Mouse (Mus musculus) right cerebral cortex, postnatal 25 days (tissue): ENCODE data around the gene Chtf18.
"Not testable (repeated sequence)": the region's sequence is repeated elsewhere in the genome, so short reads cannot be mapped to it uniquely, and the experiment has no call there.

Experiments
- DNase-seq: peaks from one replicate; pipeline ENCODE4 v3.0.0; 2022

Gene Chtf18

DNA sequence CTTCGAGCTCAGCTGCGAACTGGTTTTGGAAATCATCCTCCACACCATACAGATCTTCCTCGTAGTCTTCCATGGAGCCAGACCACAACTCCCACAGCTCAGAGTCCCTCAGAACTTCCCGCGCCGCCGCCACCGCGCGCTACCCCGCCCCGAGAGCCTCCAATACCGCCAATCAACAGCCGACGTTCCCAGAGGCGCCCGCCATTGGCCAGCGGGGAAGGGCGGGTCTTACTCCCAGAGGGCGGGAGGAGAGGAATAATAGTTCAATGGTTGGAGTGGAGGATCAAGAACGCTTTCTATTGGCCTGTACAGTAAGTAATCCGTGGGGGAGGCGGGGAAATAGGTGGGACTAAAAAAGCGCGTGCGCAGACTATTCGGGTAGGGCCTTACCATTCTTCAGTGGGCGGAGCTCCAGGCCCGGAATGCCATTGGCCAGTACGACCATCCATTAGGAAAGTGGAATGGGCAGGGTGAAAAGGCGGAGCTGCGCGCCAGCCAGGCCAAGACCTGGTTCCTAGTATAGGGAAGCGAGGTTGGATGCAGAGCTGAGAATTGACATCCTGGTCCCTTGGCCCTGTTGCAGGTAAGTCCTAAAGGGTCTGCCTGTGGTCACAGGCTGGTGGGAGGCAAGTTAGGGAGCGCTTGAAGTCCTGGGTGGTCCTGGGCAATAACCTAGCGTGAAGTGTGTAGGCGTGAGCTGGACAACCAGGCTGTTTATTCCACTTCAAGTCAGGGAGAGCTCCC is at the start of gene Chtf18, which contains the start of gene Rpusd1:
Gene Chtf18, minus strand, starts transcription at position 155 of the 744 bp plus-strand sequence.
Gene Rpusd1, plus strand, starts transcription at position 406 of the 744 bp plus-strand sequence.
- DNase-seq, result peak; percentile 98

DNA sequence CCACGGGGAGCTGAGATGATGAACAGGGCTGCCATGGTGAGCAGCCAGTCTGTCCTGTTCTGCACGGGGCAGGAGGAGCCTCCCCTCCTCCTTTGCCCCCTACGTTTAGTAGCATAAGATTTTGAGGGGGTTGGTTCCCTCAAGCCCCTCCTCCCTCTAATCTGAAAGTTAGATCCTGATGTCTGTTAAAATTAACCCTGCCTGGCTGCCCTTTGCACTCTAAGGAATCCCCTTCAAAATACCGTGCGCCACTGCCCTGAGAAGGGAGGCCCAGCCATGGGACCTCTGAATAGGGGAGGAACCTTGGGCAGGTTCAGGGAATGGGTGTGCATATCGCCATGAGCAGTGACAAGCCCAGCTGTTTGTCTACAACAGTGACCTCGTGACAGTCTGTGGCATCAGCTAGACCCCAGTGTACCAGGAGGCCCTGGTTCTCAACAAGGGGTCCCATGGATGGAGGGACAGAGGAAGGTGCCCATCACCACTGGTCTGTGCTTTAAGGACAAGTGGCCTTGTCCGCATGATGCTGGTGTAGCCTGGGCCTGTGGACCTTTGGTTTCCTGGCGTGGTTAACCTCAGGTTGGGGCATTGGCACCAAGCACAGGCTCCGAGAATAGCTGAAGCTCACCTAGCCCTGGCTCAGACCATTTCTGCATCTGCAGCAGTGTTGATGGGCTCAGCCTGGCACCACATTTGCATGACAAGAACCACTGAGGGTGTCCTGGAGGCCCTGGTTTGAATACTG is 48.3 kb upstream of the Chtf18 start:
- DNase-seq, result no peak

- peak; percentile 98 for DNase-seq
Observed at GRCm38 (mm10) chr17:25773549-25774120, 46.4 kb upstream of the Chtf18 start, which contains the start of gene Narfl. Narfl (plus strand) TSS chr17:25773776.

DNA sequence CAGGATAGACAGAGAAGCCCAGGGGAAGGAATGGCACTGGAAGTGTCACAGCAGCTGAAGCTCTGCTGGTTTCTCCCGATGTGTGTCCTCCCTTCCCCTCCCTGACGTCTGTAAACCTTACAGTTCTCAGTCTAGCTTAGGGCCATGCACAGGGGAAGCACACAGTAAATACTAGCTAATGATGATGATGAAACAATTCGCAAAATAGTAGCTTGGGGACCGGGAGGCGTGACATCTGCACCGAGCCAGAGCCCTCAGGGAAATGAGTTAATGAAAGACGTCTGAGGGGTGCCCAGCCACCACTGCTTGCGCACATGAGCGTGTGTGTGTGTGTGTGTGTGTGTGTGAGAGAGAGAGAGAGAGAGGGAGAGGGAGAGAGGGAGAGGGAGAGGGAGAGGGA is 42.1 kb upstream of the Chtf18 start:
- DNase-seq, result no peak

GRCm38 (mm10) chr17:25765886-25766285 is 38.7 kb upstream of the Chtf18 start:
- no peak for DNase-seq

- DNase-seq, result no peak
Observed at GRCm38 (mm10) chr17:25762591-25762990, 35.4 kb upstream of the Chtf18 start.

DNA sequence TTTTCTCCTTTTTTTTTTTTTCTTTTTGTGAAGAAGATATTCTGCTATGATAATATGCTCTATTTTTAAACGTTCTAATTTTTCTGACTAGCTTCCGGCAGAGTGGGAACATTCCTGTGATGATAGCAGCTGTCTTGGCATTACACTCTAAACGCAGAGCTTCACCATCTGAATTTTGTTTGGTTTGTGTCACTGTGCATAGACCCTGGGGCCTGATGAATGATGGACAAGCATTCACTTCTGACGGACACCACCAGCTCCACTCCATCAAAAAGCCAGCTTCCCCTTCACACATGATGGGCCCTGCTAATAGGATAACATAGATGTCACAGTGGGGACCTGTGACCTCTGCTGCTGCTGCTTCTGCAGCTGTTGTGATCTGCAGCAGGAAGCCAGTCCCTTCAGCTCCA is 34.3 kb upstream of the Chtf18 start:
- no peak for DNase-seq

GRCm38 (mm10) chr17:25760148-25760547 is 32.9 kb upstream of the Chtf18 start:
- DNase-seq, result no peak

GRCm38 (mm10) chr17:25757691-25758090 is 30.5 kb upstream of the Chtf18 start:
- DNase-seq, result no peak

DNA sequence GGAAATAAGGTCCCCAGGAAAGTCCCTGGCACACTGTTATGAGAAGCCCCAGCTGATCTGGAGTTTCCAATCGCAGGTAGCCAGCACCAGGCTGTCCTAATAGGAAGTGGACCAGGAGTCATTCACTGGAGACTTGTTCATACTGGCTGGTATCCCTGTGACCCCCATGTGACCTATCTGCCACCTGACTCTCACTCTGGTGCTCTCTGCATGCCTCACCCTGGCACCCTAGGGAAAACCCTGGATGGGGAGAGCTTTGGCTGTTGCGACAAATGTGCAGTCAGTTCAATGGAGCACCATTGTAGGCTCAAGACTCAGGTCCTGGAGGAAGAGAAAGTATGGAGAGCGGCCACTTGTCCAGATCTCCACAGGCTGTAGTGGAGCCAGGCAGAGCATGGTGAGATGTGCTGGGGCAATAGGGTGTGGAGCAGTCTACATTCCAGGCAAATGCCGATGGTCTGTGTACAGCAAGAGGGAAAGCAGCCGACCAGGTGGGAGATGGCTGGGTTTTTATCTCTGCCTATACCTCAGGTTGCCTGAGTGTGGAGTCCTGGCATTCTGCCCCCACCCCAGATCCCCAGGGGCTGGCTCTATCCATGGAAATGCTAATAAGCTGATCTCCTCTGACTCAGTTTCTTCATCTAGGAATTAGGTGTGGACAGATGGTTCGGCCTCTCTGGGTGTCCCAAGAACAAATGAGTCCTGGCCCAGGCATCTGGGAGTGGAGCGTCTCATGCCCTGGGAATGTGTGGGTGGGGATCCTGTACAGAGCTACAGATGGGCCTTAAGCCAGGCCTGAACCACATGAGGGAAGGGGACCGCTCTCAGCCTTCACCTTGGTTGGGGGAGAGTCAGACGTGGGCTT is 29.4 kb upstream of the Chtf18 start:
- DNase-seq, result no peak

DNA sequence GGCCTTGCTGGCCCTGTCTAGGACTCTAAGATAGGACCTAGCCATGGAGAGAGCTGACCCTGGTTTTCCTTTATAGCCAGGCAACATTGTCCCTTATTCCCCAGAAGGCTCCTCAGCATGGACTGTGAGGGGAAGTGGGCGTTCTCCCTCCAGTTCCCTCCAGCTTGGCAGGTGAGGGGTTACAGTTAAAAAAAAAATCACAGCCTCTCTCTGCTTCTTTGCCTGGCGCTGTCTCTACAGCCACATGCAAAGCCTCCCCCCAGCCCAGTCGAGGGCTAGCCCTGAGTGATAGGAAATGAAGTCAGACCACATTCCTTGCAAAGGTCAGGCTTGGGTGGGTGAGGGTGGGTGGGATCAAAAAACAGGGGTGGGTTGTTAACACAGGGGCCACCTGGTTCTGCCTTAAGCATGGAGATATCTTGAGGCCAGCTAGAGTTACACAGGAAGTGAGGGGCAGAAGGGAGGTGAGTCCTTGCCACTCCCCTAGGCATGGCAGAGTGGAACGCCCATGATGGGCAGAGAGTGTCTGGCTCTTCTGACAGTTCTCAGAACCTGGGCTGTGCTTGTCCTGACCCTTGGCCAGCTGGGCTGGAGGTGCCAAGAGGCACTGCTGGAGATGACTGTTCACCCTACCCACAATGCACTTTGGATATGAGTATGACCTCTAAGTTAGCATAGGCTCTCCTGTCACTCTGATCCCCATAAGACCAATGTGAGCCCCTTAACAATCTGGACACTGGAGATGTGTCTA is 28.6 kb upstream of the Chtf18 start:
- no peak for DNase-seq

- DNase-seq, result no peak
Observed at GRCm38 (mm10) chr17:25755086-25755485, 27.9 kb upstream of the Chtf18 start.

GRCm38 (mm10) chr17:25754241-25754640 is 27.0 kb upstream of the Chtf18 start, which contains the start of gene Msln:
Msln (minus strand) TSS chr17:25754378.
- DNase-seq, result no peak

DNA sequence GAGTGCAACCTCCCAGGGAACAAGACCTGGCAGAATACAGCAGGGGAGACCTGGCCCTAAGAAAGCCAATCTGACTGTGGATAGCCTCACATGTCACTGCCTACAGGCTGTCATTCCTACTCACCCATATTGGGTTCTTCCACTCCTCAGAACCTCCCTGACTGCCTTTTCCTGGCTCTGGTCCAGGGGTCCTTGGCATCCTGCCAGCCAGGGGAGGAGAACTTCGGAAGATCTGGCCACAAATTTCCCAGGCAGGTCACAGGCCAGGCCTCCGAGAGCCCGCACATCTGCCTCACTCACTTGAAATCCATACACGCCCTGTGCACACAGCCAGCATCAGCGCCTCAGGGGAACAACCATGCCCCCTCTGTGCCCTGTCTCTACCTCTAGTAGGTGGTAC is 24.2 kb upstream of the Chtf18 start:
- no peak for DNase-seq

GRCm38 (mm10) chr17:25749314-25749713 is 22.1 kb upstream of the Chtf18 start:
- DNase-seq, result no peak

GRCm38 (mm10) chr17:25748238-25748637 is 21.0 kb upstream of the Chtf18 start:
- DNase-seq, result no peak

DNA sequence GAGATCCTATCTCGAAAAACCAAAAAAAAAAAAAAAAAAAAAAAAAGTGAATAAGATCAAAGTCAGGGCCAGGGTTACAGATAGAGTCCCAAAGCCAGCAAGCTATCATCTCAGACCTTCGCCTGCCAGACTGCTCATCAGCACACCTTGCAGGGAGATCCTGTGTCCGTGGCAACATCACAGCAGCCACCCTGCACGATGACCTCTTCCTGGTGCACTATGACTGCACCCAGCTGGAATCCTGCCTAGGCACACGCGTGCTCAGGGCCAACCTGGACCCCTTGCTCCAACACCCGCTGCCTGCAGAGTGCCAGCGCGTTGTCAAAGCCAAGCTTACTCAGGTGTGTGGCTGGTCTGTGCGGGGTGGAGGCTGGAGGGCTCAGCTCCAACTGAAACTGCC is 17.1 kb upstream of the Chtf18 start:
- no peak for DNase-seq

GRCm38 (mm10) chr17:25743831-25744230 is 16.6 kb upstream of the Chtf18 start:
- no peak for DNase-seq

GRCm38 (mm10) chr17:25741471-25741870 is 14.3 kb upstream of the Chtf18 start:
- not testable (repeated sequence) for DNase-seq

- DNase-seq, result no peak
Observed at GRCm38 (mm10) chr17:25738861-25739260, 11.6 kb upstream of the Chtf18 start.

GRCm38 (mm10) chr17:25735745-25736144 is 8.5 kb upstream of the Chtf18 start, which contains the start of gene Mslnl:
Mslnl (plus strand) TSS chr17:25736042.
- no peak for DNase-seq

DNA sequence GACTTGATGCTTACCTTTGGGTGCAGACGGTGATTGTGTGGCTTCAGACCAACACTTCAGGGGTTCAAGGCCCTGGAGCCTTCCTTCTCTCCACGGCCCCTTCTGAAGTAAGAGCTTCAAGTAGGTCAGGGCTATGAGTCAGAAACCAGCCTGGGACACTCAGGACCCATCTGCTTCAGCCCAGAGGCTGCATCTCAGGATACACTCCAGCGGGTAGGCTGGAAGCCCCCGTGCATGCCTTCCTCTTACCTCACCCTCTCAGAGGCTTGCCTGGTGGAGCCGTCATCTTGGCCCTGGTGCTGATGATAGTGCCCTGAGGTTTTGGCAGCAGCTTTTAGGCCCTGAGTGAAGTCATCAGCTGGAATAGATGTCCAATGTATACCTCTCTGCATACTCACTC is 8.0 kb upstream of the Chtf18 start:
- no peak for DNase-seq
